Mouse (Mus musculus) kidney, embryonic 16.5 days (tissue): Measurements from ENCODE around the gene Lingo1. TPM values are rescaled to one million over a fixed set of nuclear protein-coding genes. Genes with fewer than 3 reads are reported as not detected.

Experiments used
- ATAC-seq: fragments of 200-750 bp; cut with Nextera tagmentation; 2 replicates; pipeline ENCODE4 v1.8.0; 2017; ENCODE audit warnings: moderate TSS enrichment; ENCODE audit not compliant: low FRiP score, low TSS enrichment
- H3K27ac ChIP-seq: fragments of 300-500 bp; sonication (generic); 2 replicates; pipeline ENCODE4 v1.5.1; 2014; ENCODE audit warnings: low read length
- H3K27me3 ChIP-seq: fragments of 300-500 bp; sonication (generic); 2 replicates; pipeline ENCODE4 v1.6.1; 2014; ENCODE audit warnings: low read length, control low read depth, mixed read lengths; ENCODE audit not compliant: insufficient read depth
- H3K36me3 ChIP-seq: fragments of 300-500 bp; sonication (generic); 2 replicates; pipeline ENCODE4 v1.6.1; 2014; ENCODE audit warnings: low read length, control low read depth, mixed read lengths; ENCODE audit not compliant: insufficient read depth
- H3K4me1 ChIP-seq: fragments of 300-500 bp; sonication (generic); 2 replicates; pipeline ENCODE4 v1.6.1; 2014; ENCODE audit warnings: low read length, control low read depth, mixed read lengths; ENCODE audit not compliant: insufficient read depth
- H3K4me2 ChIP-seq: fragments of 300-500 bp; sonication (generic); replicated peaks from 2 replicates; pipeline ENCODE4 v1.6.1; 2014; ENCODE audit warnings: low read depth, low read length
- H3K4me3 ChIP-seq: fragments of 300-500 bp; sonication (generic); 2 replicates; pipeline ENCODE4 v1.5.1; 2014; ENCODE audit warnings: mild to moderate bottlenecking, low read length
- H3K9ac ChIP-seq: fragments of 300-500 bp; sonication (generic); replicated peaks from 2 replicates; pipeline ENCODE4 v1.6.1; 2014; ENCODE audit warnings: low read length
- H3K9me3 ChIP-seq: fragments of 300-500 bp; sonication (generic); 2 replicates; pipeline ENCODE4 v1.6.1; 2016; ENCODE audit warnings: low read length, control low read depth
- WGBS: fragments of 180-500 bp; shearing (Covaris S2); extraction: QIAGEN DNeasy Blood & Tissue Kit; methylation state at CpG from one replicate; pipeline ENCODE4 v1.1.7; 2014; 5-methylcytosine and 5-hydroxymethylcytosine counted together
- polyA plus RNA-seq: library from polyadenylated mRNA; unstranded; fragments of >200 nt; fragmentation: Nextera tagmentation; extraction: Ambion mirVana; gene quantifications from 2 replicates; pipeline ENCODE4 v1.2.1, GENCODE M21; 2015

The Lingo1 gene
- polyA plus RNA-seq, 1 experiment from 2014 or later = 3.2 TPM

- Histone ChIP-seq H3K4me1 (peaks cover 24% of the 10 kb centered on the region), H3K9me3 (no peaks in the 10 kb centered on the region), H3K36me3 (no peaks in the 10 kb centered on the region), H3K4me3 (no peak overlapping the region), H3K4me2 (no peak overlapping the region), H3K9ac (no peak overlapping the region), H3K27me3 (peaks cover 13% of the 10 kb centered on the region), H3K27ac (no peak overlapping the region)
- ATAC-seq = 0 out of 2 replicates have a peak, but pooled peaks have one; percentile 31
- WGBS = 76% methylated on average over 5 of the region's 5 CpGs
Observed at GRCm38 (mm10) chr9:56629674-56630397, 166.4 kb downstream of the Lingo1 start.

DNA sequence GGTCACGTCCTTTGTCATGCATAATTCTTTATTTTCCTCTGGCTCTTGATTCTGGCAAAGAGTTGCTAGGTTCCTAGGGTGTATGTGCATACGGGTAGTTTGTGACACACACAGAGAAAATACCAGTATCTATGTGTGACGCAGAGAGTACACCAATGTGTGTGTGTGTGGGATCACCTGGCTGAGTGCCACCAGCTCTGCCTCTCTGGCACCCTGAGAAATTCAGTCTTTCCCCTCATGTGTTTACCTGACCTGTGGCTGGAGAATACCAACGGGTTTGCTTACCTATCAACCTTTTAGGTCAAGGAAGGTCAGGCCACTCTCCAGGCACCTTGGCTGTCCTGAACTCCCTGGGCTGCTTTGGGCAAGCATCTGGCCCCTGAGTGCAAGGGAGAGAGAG, 169.0 kb downstream of the Lingo1 start:
- no peak for ATAC-seq
- 62% methylated on average over 4 of the region's 4 CpGs for WGBS
- Histone ChIP-seq H3K36me3 (no peaks in the 10 kb centered on the region), H3K27me3 (no peaks in the 10 kb centered on the region), H3K9ac (no peak overlapping the region), H3K9me3 (no peaks in the 10 kb centered on the region), H3K4me1 (peaks cover 15% of the 10 kb centered on the region), H3K4me3 (no peak overlapping the region), H3K4me2 (no peak overlapping the region), H3K27ac (no peak overlapping the region)

- Histone ChIP-seq H3K4me2 (no peak overlapping the region), H3K9ac (no peak overlapping the region), H3K36me3 (no peaks in the 10 kb centered on the region), H3K4me1 (peaks cover 17% of the 10 kb centered on the region), H3K9me3 (no peaks in the 10 kb centered on the region), H3K27ac (no peak overlapping the region), H3K27me3 (peaks cover 9% of the 10 kb centered on the region), H3K4me3 (no peak overlapping the region)
- 43% methylated on average over 2 of the region's 2 CpGs for WGBS
- ATAC-seq = peak; percentile 54; the same call in 1 of the 2 replicates
Observed at GRCm38 (mm10) chr9:56624923-56625322, 171.3 kb downstream of the Lingo1 start.

- WGBS = 88% methylated on average over 11 of the region's 11 CpGs
- no peak for ATAC-seq
- Histone ChIP-seq H3K4me1 (peaks cover 17% of the 10 kb centered on the region), H3K4me2 (no peak overlapping the region), H3K9me3 (no peaks in the 10 kb centered on the region), H3K27ac (no peak overlapping the region), H3K9ac (no peak overlapping the region), H3K4me3 (no peak overlapping the region), H3K27me3 (peaks cover 9% of the 10 kb centered on the region), H3K36me3 (peaks cover 4% of the 10 kb centered on the region; the same call in 1 of the 2 replicates)
Observed at GRCm38 (mm10) chr9:56623361-56623760, 172.9 kb downstream of the Lingo1 start.

GRCm38 (mm10) chr9:56622761-56623160, 173.5 kb downstream of the Lingo1 start:
- Histone ChIP-seq H3K9ac (no peak overlapping the region), H3K27me3 (peaks cover 9% of the 10 kb centered on the region), H3K4me1 (peaks cover 17% of the 10 kb centered on the region), H3K36me3 (peaks cover 4% of the 10 kb centered on the region; the same call in 1 of the 2 replicates), H3K4me2 (no peak overlapping the region), H3K4me3 (no peak overlapping the region), H3K27ac (no peak overlapping the region), H3K9me3 (no peaks in the 10 kb centered on the region)
- WGBS = 68% methylated on average over 7 of the region's 7 CpGs
- ATAC-seq = no peak

DNA sequence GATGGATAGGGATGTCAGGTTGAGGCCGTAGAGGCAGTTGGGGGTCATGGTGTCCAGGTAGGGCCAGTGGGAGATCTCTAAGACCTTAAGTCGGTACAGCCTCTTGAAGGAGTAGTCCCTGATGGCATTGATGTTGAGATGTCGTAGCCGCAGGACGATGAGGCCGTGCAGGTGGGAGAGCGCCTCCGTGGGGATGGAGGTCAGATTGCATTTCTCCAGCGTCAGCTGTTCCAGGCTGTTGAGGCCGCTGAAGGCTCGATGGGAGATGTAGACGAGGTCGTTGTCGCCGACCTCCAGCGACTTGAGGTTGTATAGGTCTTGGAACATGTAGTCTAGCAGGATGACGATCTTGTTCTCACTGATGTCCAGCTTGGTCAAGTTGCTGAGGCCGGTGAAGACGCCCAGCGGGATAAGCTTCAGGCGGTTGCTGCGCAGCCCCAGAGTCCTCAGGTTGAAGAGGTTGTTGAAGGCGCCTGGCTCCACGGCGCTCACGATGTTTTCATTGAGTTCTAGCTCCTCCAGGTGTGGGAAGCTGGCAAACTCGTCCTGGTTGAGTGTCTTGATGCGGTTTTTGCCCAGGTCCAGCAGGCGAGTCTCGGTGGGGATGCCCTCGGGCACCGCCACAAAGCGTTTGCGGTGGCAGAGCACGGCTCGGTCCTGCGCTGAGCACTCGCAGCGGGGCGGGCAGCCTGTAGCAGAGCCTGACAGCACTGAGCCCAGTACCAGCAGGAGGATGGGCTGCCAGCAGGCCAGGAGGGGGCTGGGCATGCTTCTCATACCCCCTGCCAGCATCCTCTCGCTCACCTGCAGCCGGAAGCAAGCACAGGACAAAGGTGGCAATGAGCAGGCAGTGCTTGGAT, 175.5 kb downstream of the Lingo1 start:
- peaks cover 9% of the 10 kb centered on the region for H3K27me3 ChIP-seq
- peaks cover 12% of the 10 kb centered on the region for H3K4me1 ChIP-seq
- H3K4me2 ChIP-seq = peak overlapping the region; percentile 20; the same call in 1 of the 2 replicates
- H3K9ac ChIP-seq = no peak overlapping the region
- 43% methylated on average over 42 of the region's 42 CpGs for WGBS
- peaks cover 4% of the 10 kb centered on the region; the same call in 1 of the 2 replicates for H3K36me3 ChIP-seq
- H3K4me3 ChIP-seq = no peak overlapping the region
- H3K9me3 ChIP-seq = no peaks in the 10 kb centered on the region
- no peak for ATAC-seq
- H3K27ac ChIP-seq = no peak overlapping the region

GRCm38 (mm10) chr9:56619715-56620114, 176.6 kb downstream of the Lingo1 start:
- ATAC-seq = no peak
- Histone ChIP-seq H3K4me3 (no peak overlapping the region), H3K36me3 (peaks cover 4% of the 10 kb centered on the region; the same call in 1 of the 2 replicates), H3K4me1 (peaks cover 3% of the 10 kb centered on the region; the same call in 1 of the 2 replicates), H3K27me3 (peaks cover 9% of the 10 kb centered on the region), H3K4me2 (no peak overlapping the region), H3K9ac (no peak overlapping the region), H3K27ac (no peak overlapping the region), H3K9me3 (no peaks in the 10 kb centered on the region)
- WGBS = 88% methylated on average over 23 of the region's 23 CpGs

DNA sequence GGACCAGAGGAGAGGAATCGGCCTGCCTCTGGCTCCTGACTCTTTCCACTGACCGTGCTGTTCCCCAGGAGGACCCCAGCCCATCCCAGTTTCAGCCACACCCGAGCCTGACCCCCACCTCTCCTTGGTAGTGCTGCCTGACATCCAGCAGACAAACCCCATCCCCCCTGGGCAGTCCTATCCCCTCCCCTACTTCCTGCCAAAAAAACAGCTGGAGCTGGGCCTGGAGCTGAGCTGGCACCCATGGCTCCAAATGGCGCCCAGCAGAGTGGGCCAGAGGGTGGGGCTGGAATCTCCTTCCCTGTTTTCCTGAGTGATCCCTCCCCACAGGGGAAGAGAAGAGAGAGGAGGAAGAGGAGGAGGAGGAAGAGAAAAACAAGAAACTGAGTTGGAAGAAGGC, 177.6 kb downstream of the Lingo1 start:
- Histone ChIP-seq H3K9ac (no peak overlapping the region), H3K27me3 (peaks cover 9% of the 10 kb centered on the region), H3K4me3 (no peak overlapping the region), H3K4me1 (peaks cover 2% of the 10 kb centered on the region; the same call in 1 of the 2 replicates), H3K36me3 (peaks cover 4% of the 10 kb centered on the region; the same call in 1 of the 2 replicates), H3K27ac (no peak overlapping the region), H3K4me2 (no peak overlapping the region), H3K9me3 (no peaks in the 10 kb centered on the region)
- ATAC-seq = no peak
- WGBS = 92% methylated on average over 4 of the region's 4 CpGs

- Histone ChIP-seq H3K9me3 (no peaks in the 10 kb centered on the region), H3K4me2 (no peak overlapping the region), H3K36me3 (peaks cover 4% of the 10 kb centered on the region; the same call in 1 of the 2 replicates), H3K27me3 (peaks cover 8% of the 10 kb centered on the region), H3K4me1 (peaks cover 8% of the 10 kb centered on the region; the same call in 1 of the 2 replicates), H3K27ac (no peak overlapping the region), H3K9ac (no peak overlapping the region), H3K4me3 (no peak overlapping the region)
- WGBS = 79% methylated on average over 3 of the region's 3 CpGs
- no peak for ATAC-seq
Observed at GRCm38 (mm10) chr9:56616061-56616460, 180.2 kb downstream of the Lingo1 start.
